Mouse (Mus musculus) urinary bladder, postnatal 10 days (tissue): ENCODE measurements around the gene Gmds.

Experiments used
- DNase-seq: peaks from one replicate; pipeline ENCODE4 v3.0.0; 2022; ENCODE audit warnings: low spot score

The Gmds gene

GRCm38 (mm10) chr13:32338513-32339365 is at the start of gene Gmds:
Gene Gmds, minus strand, starts transcription at chr13:32338740.
- peak; percentile 55 for DNase-seq

GRCm38 (mm10) chr13:32385421-32386092 is 47.0 kb upstream of the Gmds start:
- DNase-seq: no peak

GRCm38 (mm10) chr13:32382227-32383010 is 43.9 kb upstream of the Gmds start:
- DNase-seq: no peak

- DNase-seq: no peak
Measured at GRCm38 (mm10) chr13:32378634-32379033, 40.1 kb upstream of the Gmds start.

GRCm38 (mm10) chr13:32372531-32372883 is 34.0 kb upstream of the Gmds start:
- DNase-seq: no peak

GRCm38 (mm10) chr13:32371874-32372530 is 33.5 kb upstream of the Gmds start:
- DNase-seq: no peak

GRCm38 (mm10) chr13:32370751-32371150 is 32.2 kb upstream of the Gmds start:
- no peak for DNase-seq

- DNase-seq: no peak
Measured at GRCm38 (mm10) chr13:32370135-32370534, 31.6 kb upstream of the Gmds start.

- peak; percentile 10 for DNase-seq
Measured at GRCm38 (mm10) chr13:32337735-32338512, 616 bp downstream of the Gmds start.

- DNase-seq: no peak
Measured at GRCm38 (mm10) chr13:32318309-32318708, 20.2 kb downstream of the Gmds start.

GRCm38 (mm10) chr13:32317354-32317753 is 21.2 kb downstream of the Gmds start:
- DNase-seq: no peak

- no peak for DNase-seq
Measured at GRCm38 (mm10) chr13:32312663-32313062, 25.9 kb downstream of the Gmds start.

GRCm38 (mm10) chr13:32311476-32311875 is 27.1 kb downstream of the Gmds start:
- DNase-seq: no peak

GRCm38 (mm10) chr13:32298456-32298855 is 40.1 kb downstream of the Gmds start:
- DNase-seq: no peak

- DNase-seq: no peak
Measured at GRCm38 (mm10) chr13:32297398-32297797, 41.1 kb downstream of the Gmds start.

- no peak for DNase-seq
Measured at GRCm38 (mm10) chr13:32294416-32295195, 43.9 kb downstream of the Gmds start.

GRCm38 (mm10) chr13:32272937-32273496 is 65.5 kb downstream of the Gmds start:
- DNase-seq: no peak

GRCm38 (mm10) chr13:32269757-32270156 is 68.8 kb downstream of the Gmds start:
- DNase-seq: no peak

- DNase-seq: no peak
Measured at GRCm38 (mm10) chr13:32269261-32269660, 69.3 kb downstream of the Gmds start.

- DNase-seq: no peak
Measured at GRCm38 (mm10) chr13:32268284-32268683, 70.3 kb downstream of the Gmds start.
